Mouse (Mus musculus) hematopoietic multipotent progenitor cell, adult 10-12 weeks (in vitro differentiated cells): ENCODE data around the gene Lztfl1. TPM values are rescaled to one million over a fixed set of nuclear protein-coding genes. Genes with fewer than 3 reads are reported as not detected.

ENCODE experiments used
- polyA plus RNA-seq: library from polyadenylated mRNA; stranded (reverse); fragments of >175 nt; gene quantifications from 2 replicates; pipeline ENCODE4 v1.2.3, GENCODE M21; 2012; ENCODE audit warnings: low replicate concordance

Lztfl1 gene
- 0.46 and 1.0 TPM in 2 replicates for polyA plus RNA-seq

DNA sequence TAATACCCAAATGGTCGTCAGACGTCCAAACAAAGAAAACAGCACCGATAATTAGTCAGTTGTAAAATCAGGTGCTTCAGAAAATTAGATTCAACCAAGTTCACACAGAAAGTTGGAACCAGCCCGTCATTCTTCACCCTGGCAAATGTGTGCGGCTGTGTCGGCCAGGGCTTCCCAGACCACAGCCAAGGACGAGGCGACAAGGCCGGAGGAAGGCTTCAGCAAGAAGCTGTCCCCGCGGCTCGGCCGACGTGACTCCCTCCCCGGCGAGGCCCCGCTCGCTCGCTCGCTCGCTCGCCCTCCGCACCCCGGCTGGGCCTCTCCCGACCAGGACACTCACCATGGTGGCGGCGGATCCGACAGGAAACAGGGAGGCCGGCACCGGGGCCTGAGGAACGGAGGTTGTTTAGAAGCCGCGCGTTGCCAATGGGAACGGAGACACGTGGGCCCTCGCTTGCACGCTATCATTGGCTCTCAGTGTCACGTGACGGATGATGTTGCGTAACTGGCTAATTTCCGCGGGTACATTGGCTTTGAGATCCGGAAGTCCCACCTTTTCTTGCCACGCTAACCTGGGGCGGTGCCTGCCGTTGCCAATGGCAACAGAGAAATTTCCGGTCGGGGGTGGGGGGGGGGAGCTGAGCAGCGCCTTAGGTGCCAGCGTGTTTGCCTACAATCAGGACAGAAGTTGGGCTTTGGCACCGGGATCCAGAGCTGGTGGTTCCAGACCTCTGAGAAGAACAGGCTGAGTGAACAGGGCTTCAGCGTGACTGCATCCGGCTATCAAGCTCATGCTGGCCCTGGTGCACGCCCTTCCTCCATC is at the start of gene Lztfl1:
Lztfl1 (minus strand) TSS at position 512 of the 823 bp plus-strand sequence.

GRCm38 (mm10) chr9:123678327-123679105 is 39.0 kb downstream of the Lztfl1 start, which contains the start of the genes Ccr9 and Slc6a20a:
Gene Ccr9 (plus strand): TSS chr9:123678439.
Gene Slc6a20a (minus strand): TSS chr9:123678885.

Other genes starting within 250 kb of the Lztfl1 start
- 32.9 and 33.1 TPM in 2 replicates for gene Limd1, start 239.0 kb downstream of the Lztfl1 start, polyA plus RNA-seq
- 3.2 and 3.4 TPM in 2 replicates for gene Sacm1l, start 187.9 kb downstream of the Lztfl1 start, polyA plus RNA-seq
- 0.05 TPM in 1 of 2 replicates, not detected in the other for gene Slc6a20b, start 85.1 kb downstream of the Lztfl1 start, polyA plus RNA-seq
- 2.6 and 4.5 TPM in 2 replicates for gene Ccr9, start 39.3 kb downstream of the Lztfl1 start, polyA plus RNA-seq
- 0.33 and 1.7 TPM in 2 replicates for gene Slc6a20a, start 38.8 kb downstream of the Lztfl1 start, polyA plus RNA-seq
- 0.61 and 0.68 TPM in 2 replicates for gene Cxcr6, start 88.8 kb upstream of the Lztfl1 start, polyA plus RNA-seq
- gene Fyco1, start 134.2 kb upstream of the Lztfl1 start, polyA plus RNA-seq: 5.8 and 7.1 TPM in 2 replicates
- 0.17 and 0.71 TPM in 2 replicates for gene Xcr1, start 144.3 kb upstream of the Lztfl1 start, polyA plus RNA-seq